Mouse (Mus musculus) embryonic facial prominence, embryonic 15.5 days (tissue): ENCODE data around the gene Nr1h2. TPM values are rescaled to one million over a fixed set of nuclear protein-coding genes. Genes with fewer than 3 reads are reported as not detected.

Source experiments
- ATAC-seq: fragments of 200-750 bp; cut with Nextera tagmentation; 2 replicates; pipeline ENCODE4 v1.8.0; 2017; ENCODE audit warnings: low read depth, moderate TSS enrichment; ENCODE audit not compliant: insufficient number of reproducible peaks, low FRiP score, low TSS enrichment
- H3K27ac ChIP-seq: fragments of 300-500 bp; sonication (generic); replicated peaks from 2 replicates; pipeline ENCODE4 v1.5.1; 2015; ENCODE audit warnings: mild to moderate bottlenecking, inconsistent platforms
- H3K27me3 ChIP-seq: fragments of 300-500 bp; sonication (generic); 2 replicates; pipeline ENCODE4 v1.6.1; 2015; ENCODE audit warnings: inconsistent platforms
- H3K36me3 ChIP-seq: fragments of 300-500 bp; sonication (generic); 2 replicates; pipeline ENCODE4 v1.6.1; 2015; ENCODE audit warnings: mild to moderate bottlenecking, inconsistent platforms
- H3K4me1 ChIP-seq: fragments of 300-500 bp; sonication (generic); 2 replicates; pipeline ENCODE4 v1.6.1; 2015; ENCODE audit warnings: inconsistent platforms
- H3K4me2 ChIP-seq: fragments of 300-500 bp; sonication (generic); replicated peaks from 2 replicates; pipeline ENCODE4 v1.6.1; 2015; ENCODE audit warnings: mild to moderate bottlenecking, inconsistent platforms
- H3K4me3 ChIP-seq: fragments of 300-500 bp; sonication (generic); replicated peaks from 2 replicates; pipeline ENCODE4 v1.5.1; 2015; ENCODE audit warnings: mild to moderate bottlenecking, inconsistent platforms
- H3K9ac ChIP-seq: fragments of 300-500 bp; sonication (generic); 2 replicates; pipeline ENCODE4 v1.6.1; 2015; ENCODE audit warnings: inconsistent platforms
- H3K9me3 ChIP-seq: fragments of 300-500 bp; sonication (generic); replicated peaks from 2 replicates; pipeline ENCODE4 v1.6.1; 2016; ENCODE audit warnings: inconsistent platforms
- WGBS: fragments of 180-500 bp; shearing (Covaris S2); methylation state at CpG from one replicate; pipeline ENCODE4 v1.1.7; 2015; 5-methylcytosine and 5-hydroxymethylcytosine counted together
- polyA plus RNA-seq: library from polyadenylated mRNA; unstranded; fragments of >200 nt; fragmentation: Nextera tagmentation; extraction: Ambion mirVana; gene quantifications from 2 replicates; pipeline ENCODE4 v1.2.1, GENCODE M21; 2015

Gene Nr1h2
- polyA plus RNA-seq, 1 experiment from 2014 or later: 83.4 TPM

DNA sequence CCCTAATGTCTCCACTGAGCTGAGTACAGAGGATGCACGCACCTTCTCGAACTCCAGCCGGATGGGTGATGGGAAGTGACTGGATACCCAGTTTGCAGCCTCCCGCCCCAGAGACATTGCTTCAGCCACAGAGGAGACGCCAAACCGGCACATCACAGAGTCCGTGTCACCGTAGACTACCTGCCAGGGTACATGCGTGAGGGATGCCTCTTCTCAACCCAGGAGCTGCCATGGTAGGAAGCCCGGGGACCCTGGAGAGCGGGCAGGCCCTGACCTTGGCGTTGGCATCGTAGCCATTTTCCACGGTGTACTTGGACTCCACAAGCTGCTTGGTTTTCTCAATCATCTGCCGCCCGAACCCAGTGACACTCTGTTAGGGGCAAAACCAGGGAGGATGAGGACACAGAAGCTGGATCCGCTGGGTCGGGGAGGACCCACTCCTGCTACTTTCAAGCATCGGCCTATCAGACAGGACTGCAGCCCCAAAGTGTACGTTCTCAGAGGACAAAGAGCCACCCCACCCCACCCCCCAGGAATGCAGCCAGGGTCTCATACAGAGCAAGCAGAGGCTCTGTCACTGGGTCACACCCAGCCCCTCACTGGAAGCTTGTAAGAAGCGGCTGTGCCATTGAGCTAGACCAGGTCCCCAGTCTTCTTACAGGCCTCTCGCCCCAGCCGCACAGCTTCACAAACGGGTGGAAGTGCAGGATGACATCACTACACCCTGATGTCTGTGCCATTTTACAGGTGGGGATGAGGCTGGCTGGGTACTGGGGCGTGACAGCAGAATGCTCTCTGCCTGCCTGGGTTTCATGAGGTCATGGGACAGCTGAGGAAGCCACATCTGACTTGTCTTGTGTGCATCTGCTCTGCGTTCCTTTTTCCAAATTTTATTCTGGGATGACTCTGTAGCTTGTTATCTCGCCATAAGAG is 17.8 kb downstream of the Nr1h2 start:
- 92% methylated on average over 27 of the region's 27 CpGs for WGBS
- peaks cover 77% of the 10 kb centered on the region for H3K36me3 ChIP-seq

DNA sequence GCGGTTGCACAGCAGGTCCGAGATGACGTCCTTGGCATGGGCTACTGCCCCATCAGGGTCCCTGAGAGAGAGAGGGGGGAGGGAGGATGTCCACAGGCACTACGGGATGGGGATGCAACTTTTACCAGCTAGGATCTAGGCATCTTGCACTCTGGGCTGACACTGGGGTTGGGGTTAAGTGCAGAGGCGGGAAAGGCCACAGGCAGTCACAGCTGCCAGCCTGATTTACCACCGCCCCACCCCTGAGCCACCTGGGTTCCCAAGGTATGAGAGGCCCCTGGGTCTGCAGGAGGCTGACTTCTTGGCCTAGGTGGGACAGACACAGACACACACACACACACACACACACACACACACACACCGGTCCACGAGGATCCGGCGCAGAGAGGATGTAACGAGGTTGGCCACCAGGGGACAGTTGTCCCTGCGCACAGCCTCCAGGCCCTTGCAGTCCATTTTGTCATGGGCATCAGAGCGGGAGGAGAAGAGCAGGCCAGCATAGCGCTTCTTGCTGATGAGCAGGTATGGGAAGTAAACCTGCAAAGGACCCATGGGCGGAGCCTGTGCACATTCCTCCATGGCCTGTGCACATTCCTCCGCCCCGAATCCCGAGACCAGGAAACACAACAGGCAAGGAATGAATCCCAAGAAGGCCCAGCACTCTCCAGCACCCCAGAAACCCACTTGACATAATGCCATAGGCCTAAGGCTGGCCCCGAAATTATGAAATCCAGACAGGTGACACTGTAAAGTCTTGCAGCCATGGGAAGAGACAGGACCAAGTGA is 18.9 kb downstream of the Nr1h2 start:
- Histone ChIP-seq H3K27me3 (peaks cover under 1% of the 10 kb centered on the region; the same call in 1 of the 2 replicates), H3K4me1 (peaks cover 9% of the 10 kb centered on the region; the same call in 1 of the 2 replicates), H3K36me3 (peaks cover 67% of the 10 kb centered on the region), H3K9ac (no peak overlapping the region), H3K27ac (no peak overlapping the region), H3K4me2 (no peak overlapping the region), H3K9me3 (no peaks in the 10 kb centered on the region), H3K4me3 (no peak overlapping the region)
- ATAC-seq: no peak
- WGBS: 82% methylated on average over 19 of the region's 19 CpGs

More for the DNA sequence above, 17.8 kb downstream of the Nr1h2 start:
- H3K4me3 ChIP-seq: no peak overlapping the region
- H3K4me2 ChIP-seq: no peak overlapping the region
- no peak overlapping the region for H3K9ac ChIP-seq
- no peaks in the 10 kb centered on the region for H3K9me3 ChIP-seq
- no peak overlapping the region for H3K27ac ChIP-seq
- H3K4me1 ChIP-seq: peaks cover 9% of the 10 kb centered on the region; the same call in 1 of the 2 replicates
- H3K27me3 ChIP-seq: no peaks in the 10 kb centered on the region
- ATAC-seq: no peak

DNA sequence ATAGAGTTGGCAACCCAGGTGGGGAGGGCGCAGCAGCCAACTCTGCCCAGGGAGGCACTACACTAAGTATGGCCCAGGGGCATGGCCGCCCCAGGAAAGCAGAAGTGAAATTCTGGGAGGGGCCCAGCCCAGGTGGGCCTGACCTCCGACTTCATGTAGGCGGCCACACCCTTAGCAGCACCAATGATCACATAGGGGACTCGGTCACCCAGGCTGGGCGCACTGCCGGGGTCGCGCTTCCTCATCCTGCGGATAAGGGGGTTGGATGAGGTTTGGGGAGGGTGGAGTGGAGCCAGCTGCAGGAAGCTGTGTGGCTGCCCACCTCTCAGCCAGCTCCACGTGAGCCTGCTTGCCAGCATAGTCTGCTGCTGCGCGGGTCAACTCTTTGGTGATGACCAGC is 19.5 kb downstream of the Nr1h2 start:
- Histone ChIP-seq H3K9me3 (no peaks in the 10 kb centered on the region), H3K4me1 (peaks cover 9% of the 10 kb centered on the region; the same call in 1 of the 2 replicates), H3K27me3 (peaks cover 6% of the 10 kb centered on the region), H3K4me3 (no peak overlapping the region), H3K4me2 (no peak overlapping the region), H3K36me3 (peaks cover 61% of the 10 kb centered on the region), H3K9ac (no peak overlapping the region), H3K27ac (no peak overlapping the region)
- no peak for ATAC-seq
- 86% methylated on average over 13 of the region's 13 CpGs for WGBS

DNA sequence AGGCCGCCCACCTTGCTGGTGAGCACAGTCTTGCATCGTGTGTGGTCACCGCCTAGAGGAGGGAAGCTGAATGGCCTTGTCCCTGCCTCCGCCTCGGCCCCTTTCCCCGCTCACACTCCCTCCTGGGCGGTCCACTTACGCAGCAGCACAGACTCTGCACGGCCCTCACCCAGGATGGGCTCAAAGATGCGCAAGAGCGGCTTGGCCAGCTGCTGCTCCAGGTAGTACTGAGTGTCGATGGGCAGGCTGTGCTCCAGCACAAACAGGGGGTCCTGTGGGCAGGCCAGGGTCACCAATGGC is 20.1 kb downstream of the Nr1h2 start:
- H3K4me2 ChIP-seq: no peak overlapping the region
- 76% methylated on average over 12 of the region's 12 CpGs for WGBS
- peaks cover 12% of the 10 kb centered on the region for H3K27me3 ChIP-seq
- no peak overlapping the region for H3K9ac ChIP-seq
- no peak overlapping the region for H3K4me3 ChIP-seq
- peaks cover 56% of the 10 kb centered on the region for H3K36me3 ChIP-seq
- no peaks in the 10 kb centered on the region for H3K9me3 ChIP-seq
- H3K27ac ChIP-seq: no peak overlapping the region
- H3K4me1 ChIP-seq: peaks cover 9% of the 10 kb centered on the region; the same call in 1 of the 2 replicates
- ATAC-seq: no peak

DNA sequence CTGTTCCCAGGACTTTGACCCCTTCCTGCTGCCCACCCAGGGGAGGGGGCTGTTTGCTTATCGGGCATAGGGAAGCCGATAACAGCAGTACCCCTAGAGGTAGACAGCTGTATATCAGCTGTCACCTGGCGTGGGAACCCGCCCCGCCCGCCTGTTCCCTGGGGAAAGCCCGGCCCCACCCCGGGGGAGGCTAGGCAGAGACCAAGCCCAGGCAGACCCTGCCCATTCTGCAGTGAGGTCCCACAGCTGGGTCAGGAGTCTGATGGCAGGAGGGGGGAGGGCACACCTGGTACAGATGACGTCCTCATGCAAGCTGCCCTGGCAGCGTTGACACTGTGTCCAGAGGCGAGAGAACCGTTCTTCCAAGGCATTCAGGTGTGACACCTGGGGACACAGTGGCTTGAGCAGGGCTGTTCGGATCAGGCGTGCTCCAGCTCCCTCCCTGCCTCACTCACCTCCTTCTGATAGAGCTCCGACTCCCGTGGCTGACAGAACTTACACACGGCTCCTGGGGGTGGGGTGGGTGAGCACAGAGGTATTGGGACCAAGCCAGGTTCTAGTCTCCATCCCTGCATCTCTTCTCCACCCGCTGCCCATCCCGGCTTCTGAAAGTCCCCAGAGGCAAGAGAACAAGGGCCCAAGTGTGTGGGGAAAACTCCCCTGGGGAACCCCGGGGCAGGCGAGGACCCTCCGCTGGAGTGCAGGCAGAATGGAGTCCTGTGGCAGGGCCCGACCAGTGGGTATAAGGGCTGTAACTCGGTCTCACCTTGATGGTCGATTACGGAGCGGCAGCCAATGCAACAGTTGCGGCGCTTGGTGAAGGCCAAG is 20.6 kb downstream of the Nr1h2 start:
- no peaks in the 10 kb centered on the region for H3K9me3 ChIP-seq
- no peak overlapping the region for H3K9ac ChIP-seq
- H3K36me3 ChIP-seq: peaks cover 50% of the 10 kb centered on the region
- H3K4me3 ChIP-seq: no peak overlapping the region
- peaks cover 14% of the 10 kb centered on the region for H3K27me3 ChIP-seq
- no peak for ATAC-seq
- no peak overlapping the region for H3K4me2 ChIP-seq
- H3K27ac ChIP-seq: no peak overlapping the region
- peaks cover 12% of the 10 kb centered on the region; the same call in 1 of the 2 replicates for H3K4me1 ChIP-seq
- WGBS: 78% methylated on average over 29 of the region's 29 CpGs

DNA sequence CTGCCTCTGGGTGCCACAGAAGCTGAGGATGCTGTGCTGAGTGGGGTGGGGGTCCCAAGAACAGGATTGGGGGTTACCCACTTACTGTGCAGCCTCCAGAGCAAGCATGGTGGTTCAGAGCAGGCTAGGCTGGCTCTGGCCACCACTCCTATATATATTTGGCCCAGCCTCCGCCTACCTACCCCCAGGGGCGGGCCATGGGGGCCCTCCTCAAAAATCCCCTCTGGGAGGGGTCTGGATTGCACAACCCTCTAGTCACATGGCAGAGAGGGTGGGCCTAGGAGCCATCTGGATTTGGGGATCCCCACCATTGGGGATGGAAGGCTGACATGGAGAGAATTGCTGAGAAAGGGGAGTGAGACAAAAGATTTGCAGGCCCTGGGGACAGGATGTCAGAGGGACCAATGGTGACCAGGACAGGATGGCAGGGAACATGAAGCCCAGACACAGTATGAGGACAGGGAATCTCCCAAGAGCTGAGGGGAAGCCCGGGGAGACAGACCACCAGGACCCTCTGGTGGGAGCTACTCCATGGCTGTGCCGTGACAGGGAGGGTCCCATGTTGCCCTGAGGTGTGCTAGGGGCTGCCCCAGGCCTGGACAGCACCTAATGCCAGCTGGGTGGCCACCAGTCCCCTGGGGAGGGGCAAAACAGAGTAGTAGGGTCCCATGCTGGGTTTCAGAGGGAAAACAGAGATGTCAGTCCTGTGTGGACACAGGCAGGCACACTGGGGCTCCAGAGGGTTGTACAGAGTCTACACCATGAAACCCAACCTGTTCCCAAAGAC is 21.6 kb downstream of the Nr1h2 start, which contains the start of gene Spib:
Gene Spib, minus strand, starts transcription at position 126 of the 787 bp plus-strand sequence.
- Histone ChIP-seq H3K27ac (no peak within 1 kb of the TSS), H3K4me2 (no peak within 1 kb of the TSS), H3K36me3 (peaks cover 40% of the 10 kb centered on the region), H3K9me3 (no peaks in the 10 kb centered on the region), H3K4me3 (no peak within 1 kb of the TSS), H3K27me3 (peaks cover 16% of the 10 kb centered on the region), H3K4me1 (peaks cover 17% of the 10 kb centered on the region; the same call in 1 of the 2 replicates), H3K9ac (no peak within 1 kb of the TSS)
- WGBS: 70% methylated on average over 4 of the region's 4 CpGs
- ATAC-seq: no peak

DNA sequence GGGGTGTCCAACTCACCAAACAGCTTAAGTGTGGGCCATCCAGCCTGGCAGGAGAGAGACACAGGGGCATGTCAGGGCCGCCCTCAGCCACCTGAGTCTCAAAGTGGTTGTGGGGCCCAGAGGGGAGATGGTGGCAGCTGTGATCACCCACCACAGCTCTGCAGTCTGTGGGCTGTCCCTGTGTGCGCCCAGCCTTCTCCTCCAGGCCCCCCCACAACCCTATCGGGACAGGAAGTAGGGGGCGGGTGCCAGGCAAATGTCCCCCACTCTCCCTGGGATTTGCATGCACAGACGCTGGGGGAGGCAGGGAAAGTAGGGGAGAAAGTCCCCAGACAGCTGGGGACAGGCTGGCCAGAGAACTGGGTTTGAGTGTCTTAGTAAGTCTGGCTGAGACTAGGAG is 22.5 kb downstream of the Nr1h2 start:
- peaks cover 18% of the 10 kb centered on the region for H3K27me3 ChIP-seq
- H3K9me3 ChIP-seq: no peaks in the 10 kb centered on the region
- WGBS: 58% methylated on average over 5 of the region's 5 CpGs
- H3K4me2 ChIP-seq: no peak overlapping the region
- H3K9ac ChIP-seq: no peak overlapping the region
- no peak for ATAC-seq
- H3K27ac ChIP-seq: no peak overlapping the region
- H3K4me3 ChIP-seq: no peak overlapping the region
- H3K4me1 ChIP-seq: peaks cover 17% of the 10 kb centered on the region; the same call in 1 of the 2 replicates
- peaks cover 31% of the 10 kb centered on the region for H3K36me3 ChIP-seq

DNA sequence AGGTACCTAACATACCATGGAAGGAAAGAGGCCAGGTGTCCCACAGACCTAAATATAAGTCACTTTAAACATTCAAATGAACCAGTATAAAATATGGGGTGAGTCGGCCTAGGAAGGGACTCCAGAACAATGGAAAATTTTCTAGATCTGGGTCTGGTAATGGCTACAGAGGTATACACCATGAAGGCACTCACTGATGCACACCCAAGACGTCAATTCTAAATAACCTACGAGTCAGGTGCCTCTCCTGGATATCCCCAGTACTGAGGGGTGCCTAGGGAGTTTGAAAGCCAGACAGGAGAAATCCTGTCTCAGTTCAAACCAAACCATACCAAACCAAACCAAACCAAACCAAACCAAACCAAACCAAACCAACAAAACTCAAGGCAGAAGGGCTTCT is 23.2 kb downstream of the Nr1h2 start:
- H3K9ac ChIP-seq: no peak overlapping the region
- no peak overlapping the region for H3K4me3 ChIP-seq
- WGBS: 79% methylated on average over 3 of the region's 3 CpGs
- no peak overlapping the region for H3K4me2 ChIP-seq
- no peaks in the 10 kb centered on the region for H3K9me3 ChIP-seq
- H3K4me1 ChIP-seq: peaks cover 18% of the 10 kb centered on the region; the same call in 1 of the 2 replicates
- no peak overlapping the region for H3K27ac ChIP-seq
- no peak for ATAC-seq
- peaks cover 25% of the 10 kb centered on the region for H3K27me3 ChIP-seq
- peaks cover 24% of the 10 kb centered on the region for H3K36me3 ChIP-seq

DNA sequence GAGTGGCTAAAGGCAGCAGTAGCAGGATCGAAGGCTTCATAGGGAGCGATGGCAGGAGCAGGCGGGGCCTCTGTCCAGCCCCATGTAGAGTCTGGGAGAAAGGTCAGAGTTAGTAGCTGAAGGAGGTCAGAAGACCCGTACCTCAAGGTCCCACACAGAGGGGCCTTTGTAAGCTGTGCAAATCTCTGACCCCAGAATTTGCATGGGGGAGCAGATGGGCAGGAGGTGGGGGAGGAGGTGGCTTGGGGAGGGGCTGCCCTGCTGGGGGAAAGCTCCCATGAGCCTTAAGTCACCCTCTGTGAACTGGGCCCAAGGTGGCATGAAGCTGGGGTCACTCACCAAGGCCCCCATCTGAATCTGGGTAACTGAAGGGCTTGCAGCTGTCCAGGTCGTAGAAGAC is 24.2 kb downstream of the Nr1h2 start:
- 56% methylated on average over 5 of the region's 5 CpGs for WGBS
- Histone ChIP-seq H3K4me2 (no peak overlapping the region), H3K27me3 (peaks cover 34% of the 10 kb centered on the region)

More for the DNA sequence above, 24.2 kb downstream of the Nr1h2 start:
- Histone ChIP-seq H3K4me1 (peaks cover 28% of the 10 kb centered on the region), H3K36me3 (peaks cover 16% of the 10 kb centered on the region), H3K9me3 (no peaks in the 10 kb centered on the region), H3K4me3 (no peak overlapping the region), H3K9ac (no peak overlapping the region), H3K27ac (no peak overlapping the region)
- no peak for ATAC-seq
